Mouse (Mus musculus) thymus, adult 2 months (tissue): ENCODE results near the gene Mest.

Experiments used
- CTCF ChIP-seq: fragments of 200-500 bp; IDR thresholded peaks from 2 replicates; pipeline ENCODE4 v1.5.1; 2012; ENCODE audit warnings: mild to moderate bottlenecking, control low read depth, low read length, moderate library complexity, borderline replicate concordance; ENCODE audit not compliant: control insufficient read depth, poor library complexity, insufficient read depth; ENCODE audit errors: extremely low read depth
- POLR2A ChIP-seq: fragments of 200-500 bp; IDR thresholded peaks from 2 replicates; pipeline ENCODE4 v1.6.1; 2012; ENCODE audit warnings: mild to moderate bottlenecking, low read length, control low read depth, moderate library complexity; ENCODE audit not compliant: control insufficient read depth, poor library complexity, insufficient read depth; ENCODE audit errors: extremely low read depth

GRCm38 (mm10) chr6:30747631-30748357, 24.4 kb downstream of the Mest start:
- TF ChIP-seq CTCF = no peak
- no peak for TF ChIP-seq POLR2A
